Mouse (Mus musculus): ENCODE data around the gene Cd276. TPM values are rescaled to one million over a fixed set of nuclear protein-coding genes. Genes with fewer than 3 reads are reported as not detected.
"Not testable (repeated sequence)": the region's sequence is repeated elsewhere in the genome, so short reads cannot be mapped to it uniquely, and the experiment has no call there.

Gene Cd276
- 10 to 100 TPM; 37.8 to 40.3 TPM for total RNA-seq (2021)
- long read RNA-seq, experiment 1, transcript Cd276-202 (8 exons, 3,603 nt), result major isoform, 35 of 52 reads
- long read RNA-seq, experiment 1, partial matches to known transcripts, result 2 of 52 reads
- long read RNA-seq, experiment 1, other reads (novel, unspliced or antisense), result 15 of 52 reads
- long read RNA-seq, experiment 2, transcript Cd276-202 (8 exons, 3,603 nt), result major isoform, 44 of 68 reads
- long read RNA-seq, experiment 2, partial matches to known transcripts, result 2 of 68 reads
- long read RNA-seq, experiment 2, other reads (novel, unspliced or antisense), result 18 of 68 reads

DNA sequence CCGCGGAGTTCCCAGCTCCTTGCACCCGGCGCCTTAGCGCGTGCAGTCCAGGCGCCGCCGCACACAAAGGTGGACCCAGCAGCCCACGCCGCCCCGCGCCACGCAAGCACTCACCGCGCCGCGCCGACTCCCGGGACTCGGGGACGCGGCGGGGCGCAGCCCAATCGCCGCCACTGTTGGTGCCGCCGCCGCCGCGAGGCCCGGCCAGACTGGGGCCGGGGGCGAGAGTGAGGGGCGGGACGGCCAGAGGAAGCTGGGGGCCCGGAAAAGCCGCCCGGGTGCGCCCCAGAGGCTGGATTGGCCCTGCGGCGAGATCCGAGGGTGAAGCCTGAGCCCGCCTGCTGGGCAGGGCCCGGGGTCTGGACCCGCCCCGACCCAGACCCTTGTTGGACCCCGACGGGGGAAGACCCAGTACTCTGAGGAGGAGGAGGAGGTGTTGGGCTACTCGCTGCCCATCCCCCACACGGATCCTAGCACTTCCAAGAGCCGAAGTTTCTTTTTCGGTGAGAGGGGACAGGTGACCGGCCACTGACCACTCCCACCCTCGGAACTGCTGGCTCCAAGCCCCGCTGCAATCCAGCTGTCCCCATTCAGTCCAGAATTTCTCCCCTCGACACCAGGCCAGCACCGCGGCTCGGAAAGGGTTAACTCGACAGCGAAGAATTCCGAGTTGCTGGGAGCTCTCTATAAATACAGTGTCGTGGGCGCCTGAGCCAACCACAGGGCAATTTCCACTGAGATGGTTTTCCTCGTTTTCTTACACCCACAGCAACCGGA is at the start of gene Cd276:
Cd276 (minus strand) TSS at position 530 of the 777 bp plus-strand sequence.
- DNase-seq (ENCODE audit: low spot score in 2 of 2), result peak; percentile 62 to 79

- DNase-seq (ENCODE audit: low spot score in 2 of 2), result no peak
Observed at GRCm38 (mm10) chr9:58595313-58595712, 40.1 kb upstream of the Cd276 start.

- DNase-seq (ENCODE audit: low spot score in 2 of 2), result no peak
Observed at GRCm38 (mm10) chr9:58588657-58589056, 33.4 kb upstream of the Cd276 start.

GRCm38 (mm10) chr9:58584323-58584722 is 29.1 kb upstream of the Cd276 start:
- no peak for DNase-seq (ENCODE audit: low spot score in 2 of 2)

DNA sequence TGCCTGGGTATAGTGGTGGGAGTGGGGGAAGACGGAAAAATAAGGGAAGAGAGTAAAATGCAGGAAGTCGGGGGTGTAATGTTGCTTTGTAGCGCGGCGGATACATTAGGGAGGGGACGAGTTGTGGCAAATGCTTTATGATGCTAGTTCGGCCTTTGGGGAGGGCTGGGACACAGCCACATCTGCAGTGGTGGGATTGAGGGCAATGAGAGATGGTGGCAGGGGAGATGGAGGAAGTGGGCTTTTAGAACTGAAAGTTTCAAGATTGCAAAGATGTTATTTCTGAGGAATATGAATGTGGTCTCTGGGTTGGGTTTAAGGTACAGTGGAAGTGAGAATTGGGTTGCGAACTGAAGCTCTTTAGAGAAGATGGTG is 28.0 kb upstream of the Cd276 start:
- no peak for DNase-seq (ENCODE audit: low spot score in 2 of 2)

DNA sequence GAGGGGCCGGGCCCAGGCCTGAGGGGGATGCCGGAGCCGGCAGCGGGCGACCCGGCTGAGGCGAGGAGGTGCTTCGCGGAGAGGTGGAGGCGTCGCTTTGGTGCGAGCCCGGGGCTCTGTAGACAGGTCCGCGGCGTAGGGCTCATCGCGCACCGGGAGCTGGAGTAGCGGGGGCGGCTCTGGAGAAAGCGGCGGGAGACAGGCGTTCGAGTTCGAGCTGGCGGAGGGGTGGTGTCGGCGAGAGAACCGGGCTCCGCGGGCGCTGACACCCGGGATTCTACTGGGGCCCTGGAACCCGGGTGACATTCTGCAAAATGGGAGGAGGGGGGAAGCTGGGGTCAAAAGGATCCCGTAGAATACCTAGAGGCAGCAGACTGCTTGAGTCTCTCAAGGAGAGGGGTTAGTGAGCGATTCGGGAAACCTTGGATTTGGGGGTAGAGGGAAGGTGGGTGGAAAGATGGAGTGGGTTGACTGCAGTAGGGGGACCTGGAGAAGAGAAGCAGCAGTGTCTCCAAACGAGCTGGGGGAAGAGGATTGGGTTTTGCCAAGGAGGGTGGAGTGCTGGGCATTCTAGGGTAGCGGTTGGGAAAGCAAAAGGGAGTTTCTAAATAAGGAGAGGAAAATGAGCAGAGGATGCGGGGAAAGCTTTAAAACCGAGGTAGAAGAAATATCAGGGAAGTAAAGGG is 27.5 kb upstream of the Cd276 start:
- DNase-seq (ENCODE audit: low spot score in 2 of 2), result peak; percentile 41 to 63

DNA sequence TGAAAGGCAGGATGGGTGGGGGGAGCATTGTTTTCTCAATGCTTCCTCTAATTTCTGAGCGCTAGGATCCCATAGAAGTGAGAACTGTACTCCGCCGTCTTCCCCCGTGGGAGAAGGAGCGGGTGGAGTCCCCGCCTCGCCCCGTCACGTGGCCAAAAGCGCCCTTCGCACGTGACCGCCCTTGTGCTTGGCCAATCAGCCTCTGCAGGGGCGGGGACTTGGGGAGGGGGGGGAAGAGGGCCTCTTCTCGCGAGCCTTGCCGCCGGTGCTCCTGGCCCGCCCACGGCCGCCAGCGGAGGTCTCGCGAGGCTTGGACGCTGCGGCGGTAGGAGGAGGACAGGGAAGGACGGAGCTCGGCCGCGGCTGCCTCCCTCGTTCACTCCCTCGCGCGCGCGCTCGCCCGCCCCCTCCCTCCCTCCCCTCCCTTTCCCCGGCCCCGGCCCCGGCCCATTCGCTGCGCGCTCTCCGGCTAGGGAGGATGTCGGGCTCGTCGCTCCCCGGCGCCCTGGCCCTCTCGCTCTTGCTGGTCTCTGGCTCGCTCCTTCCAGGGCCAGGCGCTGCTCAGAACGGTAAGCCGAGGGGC is 26.8 kb upstream of the Cd276 start, which contains the start of gene Nptn:
Nptn (plus strand) TSS at position 283 of the 583 bp plus-strand sequence.
- peak; percentile 97 for DNase-seq (ENCODE audit: low spot score in 2 of 2)

GRCm38 (mm10) chr9:58581283-58581930 is 26.2 kb upstream of the Cd276 start:
- DNase-seq (ENCODE audit: low spot score in 2 of 2), result no peak

DNA sequence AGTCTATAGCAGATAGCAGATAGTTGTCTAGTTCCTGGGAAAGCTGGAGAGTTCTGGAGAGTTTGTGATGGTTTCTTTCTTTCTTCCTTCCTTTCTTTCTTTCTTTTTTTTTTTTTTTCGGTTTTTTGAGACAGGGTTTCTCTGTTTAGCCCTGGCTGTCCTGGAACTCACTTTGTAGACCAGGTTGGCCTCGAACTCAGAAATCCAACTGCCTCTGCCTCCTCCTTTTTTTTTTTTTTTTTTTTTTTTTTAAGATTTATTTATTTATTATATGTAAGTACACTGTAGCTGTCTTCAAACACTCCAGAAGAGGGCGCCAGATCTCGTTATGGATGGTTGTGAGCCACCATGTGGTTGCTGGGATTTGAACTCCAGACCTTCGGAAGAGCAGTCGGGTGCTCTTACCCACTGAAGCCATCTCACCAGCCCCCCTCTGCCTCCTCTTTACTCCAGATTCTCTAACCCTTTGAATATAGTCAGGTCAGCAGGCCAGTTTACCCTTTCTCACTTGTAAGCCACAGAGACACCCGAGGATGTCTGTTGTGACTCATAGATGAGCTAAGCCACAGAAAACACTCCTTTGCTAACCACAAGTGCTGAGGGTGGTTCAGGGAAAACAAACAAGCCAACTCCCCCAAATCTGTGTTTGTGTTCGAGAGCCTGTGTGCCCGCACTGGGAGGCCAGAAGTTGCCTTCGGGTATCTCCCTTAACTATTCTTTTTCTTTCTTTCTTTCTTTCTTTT is 25.4 kb upstream of the Cd276 start:
- not testable (repeated sequence) for DNase-seq (ENCODE audit: low spot score in 2 of 2)

- DNase-seq (ENCODE audit: low spot score in 2 of 2), result peak; percentile 74 to 89
Observed at GRCm38 (mm10) chr9:58578669-58579068, 23.4 kb upstream of the Cd276 start.

DNA sequence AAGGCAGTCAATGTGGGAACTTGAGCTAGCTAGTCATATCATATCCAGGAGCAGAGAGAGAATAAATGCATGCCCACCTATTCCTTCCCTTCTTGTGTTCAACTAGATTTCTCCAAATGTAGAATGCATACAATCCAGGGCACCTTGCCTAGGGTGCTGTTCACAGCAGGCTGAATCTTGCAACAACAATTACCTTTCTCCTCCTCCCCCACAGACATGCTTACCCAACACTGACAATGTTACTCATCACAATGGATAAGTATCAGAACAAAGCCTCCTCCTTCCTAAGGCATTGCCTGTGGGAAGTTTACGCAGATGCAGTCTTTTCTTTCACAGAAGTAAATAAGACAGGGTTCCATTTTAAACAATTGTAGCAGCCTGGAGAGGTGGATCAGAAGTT is 15.8 kb upstream of the Cd276 start:
- no peak for DNase-seq (ENCODE audit: low spot score in 2 of 2)

- DNase-seq (ENCODE audit: low spot score in 2 of 2), result no peak
Observed at GRCm38 (mm10) chr9:58567682-58568081, 12.4 kb upstream of the Cd276 start.

DNA sequence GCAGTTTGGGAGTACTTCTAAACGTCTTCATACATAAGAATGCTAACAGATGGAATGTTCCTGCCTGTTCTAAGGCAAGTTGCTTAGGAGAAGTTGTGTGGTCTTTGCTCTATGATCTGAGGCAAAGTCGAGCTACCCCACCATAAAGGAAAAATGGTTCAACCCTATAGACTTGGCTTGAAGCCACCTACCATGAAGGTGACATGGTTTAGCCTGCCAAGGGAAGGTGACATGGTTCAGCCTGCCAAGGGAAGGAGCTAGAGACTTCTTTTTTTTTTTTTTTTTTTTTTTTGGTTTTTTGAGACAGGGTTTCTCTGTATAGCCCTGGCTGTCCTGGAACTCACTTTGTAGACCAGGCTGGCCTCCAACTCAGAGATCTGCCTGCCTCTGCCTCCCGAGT is 10.7 kb upstream of the Cd276 start:
- DNase-seq (ENCODE audit: low spot score in 2 of 2), result not testable (repeated sequence)

GRCm38 (mm10) chr9:58560211-58560610 is 5.0 kb upstream of the Cd276 start:
- no peak for DNase-seq (ENCODE audit: low spot score in 2 of 2)

DNA sequence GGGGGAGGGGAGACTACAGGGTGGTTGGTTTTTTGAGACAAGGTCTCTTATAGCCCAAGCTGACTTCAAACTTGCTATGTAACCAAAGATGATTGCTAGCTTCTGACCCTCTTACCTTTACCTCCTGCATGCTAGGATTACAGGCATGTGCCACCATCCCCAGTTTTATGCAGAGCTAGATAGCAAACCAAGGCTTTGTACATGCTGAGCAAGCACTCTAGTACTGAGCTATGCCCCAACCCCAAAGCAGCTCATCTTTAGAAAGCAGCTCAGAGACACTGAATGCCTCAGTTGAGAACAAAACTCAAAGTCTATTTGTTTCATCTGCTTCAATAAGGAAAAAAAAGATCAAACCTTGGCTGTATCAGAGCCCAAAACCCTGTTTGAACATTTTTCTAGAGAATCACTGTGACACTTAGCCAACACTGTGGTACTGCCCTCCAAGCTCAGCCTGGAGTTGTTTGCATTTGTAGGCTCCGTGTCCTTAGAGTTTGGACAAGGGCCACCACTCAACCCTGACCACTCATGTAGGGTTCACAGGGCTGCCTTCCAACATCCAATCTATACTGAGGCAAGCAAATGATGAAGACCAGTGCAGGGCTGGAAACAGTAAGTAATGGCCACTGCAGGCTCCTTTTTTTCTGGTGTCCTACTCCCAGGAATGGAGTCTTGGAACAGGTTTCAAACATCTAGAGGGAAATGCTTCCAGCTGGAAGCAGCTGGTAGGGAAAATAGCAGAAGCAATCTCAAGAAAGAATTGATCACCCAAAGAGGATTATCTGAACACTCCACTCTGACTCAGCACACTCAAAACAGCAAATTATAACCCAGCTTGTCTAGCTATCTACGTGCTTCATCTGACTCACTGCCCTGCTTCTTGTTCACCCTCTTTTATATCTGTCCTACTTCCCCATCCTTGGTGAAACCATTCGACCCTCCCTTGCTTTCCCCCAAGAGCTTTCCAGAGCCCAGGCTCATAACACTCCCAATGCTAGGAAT is 2.5 kb upstream of the Cd276 start:
- DNase-seq (ENCODE audit: low spot score in 2 of 2), result no peak

DNA sequence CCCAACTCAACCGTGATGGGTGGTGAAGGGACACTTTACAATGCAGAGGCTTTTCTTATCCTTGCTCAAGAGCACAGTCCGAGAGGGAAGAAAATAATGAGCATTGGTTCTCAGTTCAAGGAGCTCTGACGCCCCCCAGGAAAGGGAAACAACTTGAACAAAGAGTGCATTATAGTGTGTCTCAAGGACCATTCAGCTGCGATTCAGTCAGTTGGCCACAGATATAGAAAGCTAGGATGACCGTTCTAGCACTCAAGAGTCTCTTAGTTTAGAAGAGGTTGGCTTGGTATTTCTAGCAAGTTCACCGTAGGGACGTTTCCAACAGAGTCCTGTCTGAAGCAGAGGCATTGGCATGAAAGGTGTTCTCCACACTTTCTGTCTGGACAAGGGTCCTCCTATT is 1.4 kb upstream of the Cd276 start:
- DNase-seq (ENCODE audit: low spot score in 2 of 2), result no peak

DNA sequence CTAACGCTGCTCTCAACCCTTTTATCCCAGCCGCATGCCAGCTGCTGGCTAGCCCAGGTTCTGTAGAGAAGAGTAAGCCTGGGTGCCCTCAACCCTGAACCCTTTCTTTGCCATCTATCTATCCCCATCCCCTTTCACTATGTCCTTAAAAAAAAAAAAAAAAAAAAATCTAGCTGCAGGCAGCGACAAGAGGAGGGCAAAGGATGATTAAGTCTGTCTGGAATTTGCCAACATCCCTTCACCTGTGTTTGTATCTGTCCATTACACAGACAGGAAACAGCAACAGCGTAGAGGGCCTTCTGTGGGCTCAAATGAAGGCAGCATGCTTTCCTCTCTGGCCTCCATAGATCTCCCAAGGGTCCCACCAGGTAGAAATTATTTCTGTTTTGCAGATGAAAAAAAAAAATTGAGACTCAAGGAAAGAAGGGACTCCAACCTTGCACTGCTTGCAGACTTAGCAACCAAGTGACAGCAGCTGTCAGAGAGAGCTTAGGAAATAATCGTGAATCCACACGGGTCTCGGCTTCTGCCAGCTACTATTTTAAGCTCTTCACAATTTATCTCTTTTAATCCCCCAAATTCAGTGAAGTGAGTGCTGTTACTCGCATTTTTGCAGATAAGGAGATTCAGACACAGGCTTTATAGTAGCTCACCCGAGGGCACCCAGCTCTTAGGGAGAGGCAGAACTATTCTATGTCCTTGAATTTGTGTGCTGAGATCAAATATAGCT is 613 bp upstream of the Cd276 start:
- DNase-seq (ENCODE audit: low spot score in 2 of 2), result no peak

Measured in gastrocnemius, postnatal 4 days (tissue).